Mouse (Mus musculus): ENCODE data around the gene Klf9.

- TF ChIP-seq CTCF (IDR thresholded peaks at IDR 0.05; ENCODE audit: extremely low read depth, insufficient read depth, insufficient read length, insufficient replicate concordance): no peak
- no peak for TF ChIP-seq POLR2A (IDR thresholded peaks at IDR 0.05; ENCODE audit: low read depth, low read length)
Measured at GRCm38 (mm10) chr19:23143074-23143445, 2.0 kb downstream of the Klf9 start.

Data from spleen, adult 2 months (tissue).